Mouse (Mus musculus) forelimb bud, embryonic 11.5 days (tissue): ENCODE data around the gene Gm37240.
"Not testable (repeated sequence)": the region's sequence is repeated elsewhere in the genome, so short reads cannot be mapped to it uniquely, and the experiment has no call there.

Source experiments
- DNase-seq: peaks from one replicate; pipeline ENCODE4 v3.0.0-alpha.2; 2012; ENCODE audit warnings: low read depth, low spot score

The Gm37240 gene

GRCm38 (mm10) chr3:84681699-84682098 lies 1205.6 kb downstream of the Gm37240 start:
- DNase-seq, result no peak

- no peak for DNase-seq
Observed at GRCm38 (mm10) chr3:84680062-84680461, 1207.3 kb downstream of the Gm37240 start.

- DNase-seq, result no peak
Observed at GRCm38 (mm10) chr3:84679542-84679941, 1207.8 kb downstream of the Gm37240 start.

DNA sequence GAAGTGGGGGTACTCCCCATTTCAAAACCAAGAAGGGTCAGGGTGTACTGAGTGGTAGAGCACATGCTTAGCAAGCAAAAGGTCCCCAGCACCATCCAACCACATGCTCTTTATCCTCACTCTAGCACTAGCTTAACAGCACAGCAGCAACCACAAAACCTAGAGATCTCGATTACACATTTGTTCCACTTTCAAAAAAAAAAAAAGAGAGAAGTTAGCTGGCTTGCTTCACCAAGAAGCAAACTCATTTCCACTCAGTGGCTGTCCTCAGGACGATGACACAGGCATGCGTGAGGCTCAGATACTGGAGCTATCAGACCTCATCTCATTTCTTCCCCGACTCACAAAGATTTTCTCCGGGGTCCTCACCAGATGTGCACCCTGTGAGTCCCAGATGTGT lies 1208.4 kb downstream of the Gm37240 start:
- DNase-seq, result no peak

DNA sequence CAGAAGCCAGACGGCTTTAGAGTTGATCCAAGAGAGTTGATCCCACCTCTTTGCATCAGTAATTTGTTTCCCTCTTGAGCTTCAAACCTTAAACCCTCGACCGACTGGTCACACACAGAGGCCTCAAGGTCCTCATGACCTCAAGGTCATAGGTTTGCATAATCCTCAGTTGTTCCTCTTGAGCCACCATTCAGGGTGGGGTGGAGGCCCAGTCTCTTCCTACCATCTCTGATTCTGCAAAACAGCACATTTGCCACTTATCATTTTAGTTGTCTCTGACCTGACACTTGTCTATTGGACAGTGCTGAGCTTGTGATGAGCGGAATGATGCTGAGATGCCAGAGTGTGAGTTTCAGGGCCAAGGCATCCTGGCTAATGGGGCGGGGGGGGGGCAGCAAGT lies 1211.6 kb downstream of the Gm37240 start:
- DNase-seq, result no peak

- no peak for DNase-seq
Observed at GRCm38 (mm10) chr3:84673552-84673951, 1213.8 kb downstream of the Gm37240 start.

DNA sequence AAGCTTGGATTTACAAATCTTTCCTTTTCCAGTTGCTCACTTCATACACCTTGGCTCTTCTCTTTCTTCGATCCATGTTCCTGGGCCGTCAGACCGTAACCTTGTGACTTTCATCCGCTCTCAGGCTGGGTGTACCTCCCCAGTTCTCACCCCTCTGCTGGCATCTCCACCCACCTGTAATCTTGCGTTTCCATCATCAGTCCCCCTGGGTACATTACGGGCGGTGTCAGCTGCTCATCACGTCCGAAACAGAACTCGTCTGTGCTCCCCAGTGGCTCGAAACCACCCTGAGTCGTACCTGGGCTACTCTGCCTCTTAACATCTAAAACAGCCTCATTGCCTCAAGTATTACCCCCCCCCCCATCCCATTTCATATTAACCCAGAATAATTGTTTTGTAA lies 1215.2 kb downstream of the Gm37240 start:
- DNase-seq, result no peak

GRCm38 (mm10) chr3:84668957-84669356 lies 1218.4 kb downstream of the Gm37240 start:
- DNase-seq, result no peak

DNA sequence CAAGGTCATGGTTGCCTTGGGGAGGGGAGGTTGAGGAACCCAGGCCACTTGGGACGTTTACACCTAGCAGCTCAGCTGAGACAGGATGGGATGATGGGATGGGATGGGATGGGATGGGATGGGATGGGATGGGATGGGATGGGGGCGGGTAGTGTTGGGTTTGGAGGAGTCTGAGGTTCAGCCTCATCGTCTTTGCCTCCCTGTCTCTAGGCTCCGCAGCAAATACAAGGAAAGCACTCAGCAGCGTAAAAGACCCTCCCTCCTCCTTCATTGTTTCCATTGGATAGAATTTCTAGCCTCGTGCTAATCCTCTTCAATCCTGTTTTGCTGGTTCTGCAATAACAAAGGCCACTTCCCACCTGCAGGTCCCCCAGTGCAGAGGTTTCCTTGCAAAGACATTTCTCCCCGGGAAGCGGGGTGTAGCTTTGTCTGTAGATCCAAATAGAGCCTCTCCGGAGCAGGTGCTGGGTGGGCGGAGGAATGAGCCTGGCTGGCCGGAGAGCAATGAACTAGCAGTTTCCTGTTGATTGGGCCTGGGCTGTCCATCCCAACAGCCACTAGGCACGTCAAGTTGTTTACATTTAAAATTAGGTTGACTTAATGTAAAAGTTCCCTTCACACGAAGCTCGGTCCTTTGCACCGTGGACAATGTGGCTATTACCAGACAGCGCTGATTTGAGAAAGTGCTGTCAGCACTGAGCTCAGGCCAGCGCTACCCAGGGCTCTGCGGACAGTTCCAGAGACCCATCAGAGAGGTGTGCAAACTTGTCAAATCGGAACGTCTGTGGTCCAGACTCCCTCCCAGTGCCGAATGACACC lies 1221.9 kb downstream of the Gm37240 start:
- DNase-seq, result no peak

DNA sequence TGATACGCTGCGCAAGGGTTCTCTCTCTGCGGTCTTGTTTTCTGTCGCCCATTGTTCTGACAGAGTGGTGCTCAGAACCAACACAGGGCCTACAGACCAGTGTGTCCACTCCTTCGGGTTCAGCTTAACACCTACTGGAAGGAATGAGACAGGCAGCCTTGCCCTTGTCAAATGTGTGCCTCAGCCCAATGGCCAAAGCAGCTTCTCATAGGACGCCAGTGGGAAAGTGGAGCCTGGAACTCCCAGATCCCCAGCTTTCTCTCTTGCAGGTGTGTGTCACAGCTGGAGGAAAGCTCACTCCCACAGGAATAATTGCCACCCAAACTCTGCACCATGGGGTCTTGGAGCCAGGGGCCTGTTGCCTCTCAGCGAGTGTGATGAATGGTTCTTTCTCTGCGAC lies 1222.6 kb downstream of the Gm37240 start:
- DNase-seq, result no peak

DNA sequence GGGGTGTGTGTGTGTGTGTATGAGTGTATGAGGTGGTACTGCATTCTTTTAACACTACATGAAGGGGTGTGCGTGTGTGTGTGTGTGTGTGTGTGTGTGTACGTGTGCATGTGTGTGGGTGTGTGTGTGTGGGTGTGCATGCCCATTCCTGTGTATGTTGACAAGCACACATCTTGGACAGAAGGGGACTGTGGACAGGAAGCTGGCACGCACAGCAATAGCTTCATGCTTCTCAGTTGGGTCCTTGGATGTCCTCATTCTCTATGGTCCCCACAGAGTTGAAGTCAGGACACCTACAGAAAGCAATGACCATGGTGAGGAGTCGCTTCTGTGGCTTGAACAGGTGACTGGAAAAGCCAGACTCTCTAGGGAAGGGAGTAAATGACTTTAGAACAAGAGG lies 1223.5 kb downstream of the Gm37240 start:
- DNase-seq, result no peak

- DNase-seq, result no peak
Observed at GRCm38 (mm10) chr3:84663079-84663478, 1224.2 kb downstream of the Gm37240 start.

DNA sequence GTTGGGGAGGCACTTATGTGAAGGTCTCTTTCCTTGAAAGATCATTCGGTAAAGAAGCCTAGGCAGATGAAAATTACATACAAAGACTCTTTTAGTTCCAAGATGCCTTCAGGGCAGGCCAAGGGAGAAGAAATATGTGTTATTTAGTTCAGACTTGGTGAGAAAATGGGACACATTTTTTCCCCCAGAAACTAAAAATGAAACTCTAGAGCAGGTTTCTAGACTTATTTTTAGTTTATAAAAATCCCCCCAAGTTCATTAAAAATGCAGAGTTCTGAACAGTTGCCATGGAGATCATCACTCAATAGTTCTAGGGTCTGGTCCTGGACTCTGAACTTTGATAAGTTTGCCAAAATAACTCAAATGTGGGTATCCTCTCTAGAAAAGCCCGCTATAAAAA lies 1226.9 kb downstream of the Gm37240 start:
- no peak for DNase-seq

DNA sequence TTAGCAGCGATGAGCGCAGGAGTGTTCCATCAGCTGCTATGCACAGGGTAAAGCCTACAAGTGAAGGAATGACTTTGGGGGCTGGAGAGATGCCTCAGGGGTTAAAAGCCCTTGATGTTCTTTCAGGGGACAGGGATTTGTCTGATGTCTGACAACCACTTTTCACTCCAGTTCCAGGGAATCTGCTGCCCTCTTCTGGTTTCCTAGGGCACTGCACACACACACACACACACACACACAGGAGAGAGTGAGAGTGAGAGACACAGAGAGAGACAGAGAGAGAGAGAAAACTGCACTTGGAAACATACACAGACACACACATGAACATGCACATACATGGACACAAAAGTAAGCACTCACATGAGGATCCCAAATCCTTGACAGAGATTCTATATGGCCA lies 1228.4 kb downstream of the Gm37240 start:
- no peak for DNase-seq

- no peak for DNase-seq
Observed at GRCm38 (mm10) chr3:84658017-84658416, 1229.3 kb downstream of the Gm37240 start.

DNA sequence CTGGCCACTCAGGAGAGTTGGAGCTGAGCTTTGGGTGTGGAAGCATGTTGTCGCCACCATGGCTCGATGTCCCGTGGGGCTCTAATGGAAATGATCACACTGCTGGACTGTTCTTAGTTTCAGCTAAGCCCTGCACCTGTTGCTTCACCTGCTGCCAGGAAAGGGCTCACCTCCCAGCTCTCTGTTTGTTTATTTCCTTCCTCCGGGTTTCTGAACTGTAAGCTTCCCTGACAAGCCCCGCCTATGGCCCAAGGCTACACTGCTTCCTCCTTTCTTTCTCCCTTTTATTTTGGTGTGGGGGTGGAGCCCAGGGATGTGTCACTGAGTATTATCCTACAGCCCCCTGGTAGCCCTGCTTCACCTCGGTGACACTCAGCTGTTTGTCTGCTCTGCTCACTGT lies 1230.1 kb downstream of the Gm37240 start:
- DNase-seq, result no peak

DNA sequence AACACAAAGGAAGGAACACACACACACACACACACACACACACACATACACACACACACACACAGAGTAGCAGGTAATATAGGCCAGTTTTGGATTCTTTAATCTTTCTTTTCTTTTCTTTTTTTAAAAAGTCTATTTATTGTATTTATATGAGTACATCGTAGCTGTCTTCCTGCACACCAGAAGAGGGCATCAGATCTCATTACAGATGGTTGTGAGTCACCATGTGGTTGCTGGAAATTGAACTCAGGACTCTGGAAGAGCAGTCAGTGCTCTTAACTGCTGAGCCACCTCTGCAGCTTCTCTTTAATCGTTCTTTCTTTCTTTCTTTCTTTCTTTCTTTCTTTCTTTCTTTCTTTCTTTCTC lies 1231.5 kb downstream of the Gm37240 start:
- DNase-seq, result not testable (repeated sequence)

DNA sequence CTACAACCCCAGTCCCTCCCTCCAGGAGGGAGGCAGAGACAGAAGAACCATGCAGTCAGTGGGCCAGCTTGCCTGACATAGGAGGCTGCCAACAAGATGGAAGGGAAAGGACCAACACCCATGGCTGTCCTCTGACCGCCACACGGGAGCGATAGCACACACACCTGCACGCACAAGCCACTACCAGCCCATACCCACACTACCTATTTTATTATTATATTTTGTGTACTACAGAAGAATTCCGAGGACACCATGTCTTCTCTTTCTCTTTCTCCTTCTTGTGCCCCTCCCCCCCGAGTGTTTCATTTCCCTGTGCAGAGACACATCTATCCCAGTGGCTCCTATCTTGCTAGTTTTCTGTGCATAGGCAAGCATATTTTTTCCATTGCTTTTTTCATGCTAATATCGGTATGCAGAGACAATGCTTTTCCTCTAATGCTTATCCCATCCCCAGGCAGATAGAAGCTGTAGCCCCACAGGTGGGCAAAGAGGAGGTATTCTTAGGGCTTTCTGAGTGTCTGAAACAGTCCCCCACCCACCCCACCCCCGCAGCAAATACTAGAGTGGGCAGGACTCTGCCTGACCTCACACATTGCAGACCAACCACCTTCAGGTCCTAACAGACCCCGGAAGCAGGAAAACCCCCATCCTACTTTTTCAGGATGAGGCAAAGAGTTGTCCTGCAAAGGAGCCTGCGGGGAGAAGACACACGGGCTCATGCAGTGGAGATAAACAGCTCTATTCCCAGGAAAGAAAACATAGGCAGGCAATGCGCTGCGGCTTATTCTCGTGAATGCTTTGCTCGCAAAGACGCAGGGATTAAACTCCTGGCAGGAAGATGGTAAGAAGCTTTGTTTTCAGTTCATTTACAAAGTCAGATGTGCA lies 1232.2 kb downstream of the Gm37240 start:
- no peak for DNase-seq

DNA sequence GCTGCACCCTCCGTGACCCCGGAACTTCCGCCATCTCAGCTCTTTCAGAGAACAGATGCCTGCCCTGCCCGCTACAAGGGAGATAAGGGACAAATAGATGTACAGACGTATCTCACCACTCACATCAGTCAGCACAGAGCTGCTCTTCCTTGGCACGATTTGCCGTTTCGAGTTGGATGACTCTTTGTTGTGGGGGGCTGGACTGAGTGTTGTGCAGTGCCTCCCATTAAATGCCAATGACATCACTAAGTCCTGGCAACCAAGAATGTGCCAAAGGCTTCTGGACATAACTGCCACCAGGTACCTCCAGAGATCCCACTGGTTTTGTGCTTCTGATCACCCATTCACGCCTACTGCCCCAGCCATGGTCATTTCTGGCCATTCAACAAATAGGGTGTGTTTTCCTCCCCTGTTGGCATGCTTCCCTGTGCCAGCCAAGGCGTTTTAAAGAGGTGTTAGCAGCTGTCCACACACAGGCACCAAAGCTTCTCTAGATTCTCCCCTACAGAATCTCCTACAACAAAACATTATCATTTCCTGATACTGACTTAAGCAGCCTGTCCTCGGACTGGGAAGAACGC lies 1233.0 kb downstream of the Gm37240 start:
- DNase-seq, result no peak

DNA sequence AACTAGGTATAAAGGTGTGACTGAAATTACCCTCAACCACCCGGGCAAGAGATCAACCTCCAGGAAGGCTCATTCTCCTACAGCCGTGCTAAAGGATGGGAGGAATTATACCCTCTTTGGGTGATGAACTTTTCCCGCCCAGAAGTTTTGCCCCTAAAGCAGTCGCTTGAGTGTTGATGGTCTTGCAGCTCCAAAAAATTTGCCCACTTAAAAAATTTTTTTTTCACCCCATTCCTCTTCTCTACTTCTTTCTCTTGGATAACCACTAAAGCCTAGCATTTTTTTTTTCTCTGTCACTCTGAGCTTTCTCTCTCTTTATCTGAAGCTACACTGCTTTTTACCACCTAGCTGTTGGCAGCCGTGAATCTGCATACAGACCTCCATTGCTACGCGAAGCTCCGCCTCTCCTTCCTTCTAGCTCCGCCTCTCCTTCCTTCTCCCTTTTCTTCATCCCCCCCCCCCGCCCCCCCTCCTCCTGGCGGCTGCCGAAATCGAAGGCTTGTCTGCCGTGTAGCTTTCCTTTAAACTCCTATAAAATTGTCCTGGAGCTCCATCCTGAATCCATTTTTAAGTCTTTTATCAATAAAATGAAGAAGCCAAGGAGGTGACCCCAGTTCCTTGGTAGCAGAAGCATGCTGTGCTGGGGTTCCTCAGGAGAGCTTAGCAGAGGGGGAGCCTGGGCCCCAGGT lies 1233.6 kb downstream of the Gm37240 start:
- DNase-seq, result no peak

DNA sequence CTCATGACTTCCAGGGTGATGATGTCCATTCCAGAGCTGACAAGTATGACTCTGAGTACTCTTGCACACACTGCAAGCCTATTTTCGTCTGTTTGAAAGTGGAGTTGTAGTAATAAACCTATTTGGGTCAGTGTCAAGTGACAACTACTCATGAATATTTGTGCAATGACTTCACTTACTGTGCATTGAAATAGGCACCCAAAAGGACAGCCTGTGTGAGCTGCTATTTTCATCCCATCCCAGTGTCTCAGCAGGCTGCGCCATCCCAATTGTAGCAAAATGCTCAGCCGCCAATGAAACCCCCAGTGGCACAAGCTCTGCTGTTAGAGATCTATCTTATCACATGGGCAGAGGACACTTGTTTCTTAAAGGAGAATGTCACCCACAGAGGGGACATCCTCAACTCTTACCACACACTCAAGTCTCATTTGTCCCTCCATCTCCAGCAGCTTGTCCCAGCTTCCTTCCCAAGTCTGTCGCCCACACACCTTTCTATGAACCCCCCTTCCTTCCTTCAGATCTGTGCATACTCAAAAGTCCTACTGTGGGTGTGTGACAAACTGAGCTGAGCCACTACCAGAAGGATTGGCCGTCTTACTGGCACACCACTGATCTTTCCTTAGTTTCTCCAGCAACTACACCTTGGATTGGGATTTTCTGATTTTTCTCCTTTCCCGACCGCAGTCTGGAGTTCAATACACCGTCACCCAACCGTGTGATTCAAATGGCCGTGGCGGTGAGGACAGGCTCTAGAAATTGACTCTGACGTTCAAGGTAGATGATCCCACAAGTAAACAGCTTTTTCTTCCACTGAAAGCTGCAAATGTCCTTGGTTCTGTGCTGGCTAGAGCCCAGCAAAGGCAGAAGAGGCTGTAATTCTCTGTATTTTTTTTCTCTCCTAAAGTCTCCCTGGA lies 1234.4 kb downstream of the Gm37240 start:
- DNase-seq, result no peak
